ENCODE assay signal across 12 mouse cellular contexts in genomic region chr9:65435211-65435610, GRCm38 (mm10). TPM values are rescaled to one million over a fixed set of nuclear protein-coding genes. Genes with fewer than 3 reads are reported as not detected.
DNase-seq lines count a peak whose midpoint lies in the region; ATAC-seq and TF ChIP-seq lines count a peak whose summit lies in the region.
"Had no signal": no experiment of that assay in that cellular context is flagged by ENCODE, and none has a peak within 500 bp of the region (broad histone marks: within the 10 kb centered on the region; RNA-seq: fewer than 3 reads in every experiment).

No protein-coding gene starts in this region.

- H3K9me3 ChIP-seq in kidney, embryonic 15.5 days (replicated peaks), result no peaks in the 10 kb centered on the region
- no peaks in the 10 kb centered on the region for H3K9me3 ChIP-seq in embryonic facial prominence, embryonic 10.5 days
- H3K9me3 ChIP-seq in forebrain, embryonic 15.5 days, result no peaks in the 10 kb centered on the region
- no peaks in the 10 kb centered on the region for H3K9me3 ChIP-seq in midbrain, embryonic 10.5 days (replicated peaks)

- H3K27ac ChIP-seq in kidney, embryonic 15.5 days, result no peak overlapping the region
- no peak overlapping the region for H3K27ac ChIP-seq in kidney, adult 2 months (ENCODE audit: insufficient read depth, low read depth, low read length)
- no peak overlapping the region for H3K27ac ChIP-seq in embryonic facial prominence, embryonic 10.5 days (replicated peaks)
- H3K27ac ChIP-seq in forebrain, embryonic 15.5 days (replicated peaks), result no peak overlapping the region
- no peak overlapping the region for H3K27ac ChIP-seq in midbrain, embryonic 10.5 days (replicated peaks)

- ATAC-seq in kidney, embryonic 15.5 days (replicated peaks; ENCODE audit: low FRiP score), result peak; percentile 55
- ATAC-seq in forebrain, embryonic 15.5 days (replicated peaks), result peak; percentile 47

- DNase-seq in kidney, adult 2 months, result no peak
- DNase-seq in embryonic facial prominence, embryonic 10.5 days (ENCODE audit: low spot score), result no peak
- DNase-seq in midbrain, embryonic 10.5 days (ENCODE audit: low spot score), result no peak
- no peak for DNase-seq in gastrocnemius, postnatal 4 days (ENCODE audit: low spot score in 2 of 2)
- no peak for DNase-seq in left cerebral cortex, postnatal 14 days (ENCODE audit: low spot score in 2 of 2)
- no peak for DNase-seq in layer of hippocampus, postnatal 10 days (ENCODE audit: low spot score in 2 of 2)

- no peak for TF ChIP-seq POLR2A in kidney, adult 2 months (IDR thresholded peaks at IDR 0.05; ENCODE audit: low read depth, low read length)

- no peak for TF ChIP-seq CTCF in kidney, adult 2 months (conservative IDR thresholded peaks at IDR 0.05; ENCODE audit: insufficient read depth, insufficient read length, low read depth, low read length)

- H3K27me3 ChIP-seq in kidney, embryonic 15.5 days, result no peaks in the 10 kb centered on the region
- no peaks in the 10 kb centered on the region for H3K27me3 ChIP-seq in kidney, adult 2 months (replicated peaks; ENCODE audit: control insufficient read depth, insufficient read depth, low read length)
- H3K27me3 ChIP-seq in embryonic facial prominence, embryonic 10.5 days (replicated peaks; ENCODE audit: low read depth, poor library complexity, severe bottlenecking), result no peaks in the 10 kb centered on the region
- H3K27me3 ChIP-seq in forebrain, embryonic 15.5 days, result no peaks in the 10 kb centered on the region
- no peaks in the 10 kb centered on the region for H3K27me3 ChIP-seq in midbrain, embryonic 10.5 days (ENCODE audit: low read depth, poor library complexity, severe bottlenecking)

- H3K4me2 ChIP-seq in kidney, embryonic 15.5 days, result peak overlapping the region; percentile 73; the same call in 1 of the 2 replicates
- H3K4me2 ChIP-seq in forebrain, embryonic 15.5 days (replicated peaks), result no peak overlapping the region

- peak overlapping the region; percentile 92; the same call in 1 of the 2 replicates for H3K4me3 ChIP-seq in kidney, embryonic 15.5 days (replicated peaks)
- no peak overlapping the region for H3K4me3 ChIP-seq in kidney, adult 2 months (ENCODE audit: insufficient read depth, low read depth, low read length)
- H3K4me3 ChIP-seq in embryonic facial prominence, embryonic 10.5 days, result peak overlapping the region; percentile 90; the same call in 1 of the 2 replicates
- H3K4me3 ChIP-seq in forebrain, embryonic 15.5 days, result peak overlapping the region; percentile 94; the same call in 1 of the 2 replicates
- peak overlapping the region; percentile 97; the same call in 1 of the 2 replicates for H3K4me3 ChIP-seq in midbrain, embryonic 10.5 days

- 65% methylated on average over 4 of the region's 4 CpGs for WGBS in kidney, embryonic 15.5 days
- 66% methylated on average over 4 of the region's 4 CpGs for WGBS in kidney, adult 2 months
- WGBS in embryonic facial prominence, embryonic 10.5 days, result 75% methylated on average over 4 of the region's 4 CpGs
- 72% methylated on average over 4 of the region's 4 CpGs for WGBS in forebrain, embryonic 15.5 days
- 74% methylated on average over 4 of the region's 4 CpGs for WGBS in midbrain, embryonic 10.5 days

- peaks cover 8% of the 10 kb centered on the region for H3K4me1 ChIP-seq in kidney, embryonic 15.5 days
- H3K4me1 ChIP-seq in kidney, adult 2 months (ENCODE audit: control insufficient read depth, insufficient read depth, low read length), result peaks cover 2% of the 10 kb centered on the region; the same call in 1 of the 2 replicates
- peaks cover 5% of the 10 kb centered on the region for H3K4me1 ChIP-seq in embryonic facial prominence, embryonic 10.5 days
- peaks cover 15% of the 10 kb centered on the region for H3K4me1 ChIP-seq in forebrain, embryonic 15.5 days
- peaks cover 11% of the 10 kb centered on the region for H3K4me1 ChIP-seq in midbrain, embryonic 10.5 days

- intact Hi-C loops in left cerebral cortex, postnatal 14 days (cut with DNase I), result loop anchor here (10.0 kb wide), 1 partner anchor 120 kb away; no protein-coding TSS in a partner anchor

- no peak overlapping the region for H3K9ac ChIP-seq in kidney, embryonic 15.5 days
- no peak overlapping the region for H3K9ac ChIP-seq in forebrain, embryonic 15.5 days (replicated peaks)

- H3K36me3 ChIP-seq in kidney, embryonic 15.5 days, result peaks cover 13% of the 10 kb centered on the region
- no peaks in the 10 kb centered on the region for H3K36me3 ChIP-seq in kidney, adult 2 months (ENCODE audit: control insufficient read depth, insufficient read depth, low read length)
- H3K36me3 ChIP-seq in embryonic facial prominence, embryonic 10.5 days (replicated peaks), result peaks cover 18% of the 10 kb centered on the region
- peaks cover 1% of the 10 kb centered on the region; the same call in 1 of the 2 replicates for H3K36me3 ChIP-seq in forebrain, embryonic 15.5 days
- H3K36me3 ChIP-seq in midbrain, embryonic 10.5 days, result peaks cover 19% of the 10 kb centered on the region

RNA-seq across cellular contexts. Expression of gene Mtfmt, which starts 0.4 kb away (rescaled TPM):
- 21.1 and 25.3 TPM in 2 replicates for polyA plus RNA-seq in kidney, embryonic 15.5 days (2015; fragmentation: Nextera tagmentation; extraction: Ambion mirVana)
- 11.3 and 11.5 TPM in 2 replicates for polyA plus RNA-seq in kidney, adult 2 months (2012; rRNA removed)
- polyA plus RNA-seq in embryonic facial prominence, embryonic 10.5 days (2016; fragmentation: Nextera tagmentation; extraction: Ambion mirVana), result 20.1 and 22.7 TPM in 2 replicates
- polyA plus RNA-seq in forebrain, embryonic 15.5 days (2015; fragmentation: Nextera tagmentation; extraction: Ambion mirVana), result 23.6 and 26.0 TPM in 2 replicates
- polyA plus RNA-seq in midbrain, embryonic 10.5 days (2016; fragmentation: Nextera tagmentation; extraction: Ambion mirVana), result 19.2 and 21.9 TPM in 2 replicates
- 10 to 100 TPM in 1 of 2 experiments, 1 to 10 TPM in 1; 9.5 to 10.3 TPM for total RNA-seq in gastrocnemius, postnatal 4 days (2021)
- total RNA-seq in left cerebral cortex, postnatal 14 days (2021), result 10 to 100 TPM; 16.3 to 18.5 TPM
- 10 to 100 TPM; 19.3 to 21.3 TPM for total RNA-seq in layer of hippocampus, postnatal 10 days (2021)

RNA-seq across cellular contexts. Expression of gene Slc51b, which starts 12.5 kb away (rescaled TPM):
- polyA plus RNA-seq in kidney, embryonic 15.5 days (2015; fragmentation: Nextera tagmentation; extraction: Ambion mirVana), result 3.1 and 4.3 TPM in 2 replicates
- 13.0 and 15.0 TPM in 2 replicates for polyA plus RNA-seq in kidney, adult 2 months (2012; rRNA removed)
- not detected in 2 replicates for polyA plus RNA-seq in embryonic facial prominence, embryonic 10.5 days (2016; fragmentation: Nextera tagmentation; extraction: Ambion mirVana)
- not detected in 2 replicates for polyA plus RNA-seq in forebrain, embryonic 15.5 days (2015; fragmentation: Nextera tagmentation; extraction: Ambion mirVana)
- not detected in 2 replicates for polyA plus RNA-seq in midbrain, embryonic 10.5 days (2016; fragmentation: Nextera tagmentation; extraction: Ambion mirVana)
- not detected for total RNA-seq in gastrocnemius, postnatal 4 days (2021)
- total RNA-seq in left cerebral cortex, postnatal 14 days (2021), result not detected
- not detected for total RNA-seq in layer of hippocampus, postnatal 10 days (2021)
- total RNA-seq: left cerebral cortex, adult 18-20 months; megakaryocyte progenitor cell, adult 5-6 weeks had no signal
- polyA plus RNA-seq: activated CD4-positive, CD25-positive, alpha-beta regulatory T cell, adult 4 months; inflammation-experienced regulatory T-cells, adult 6 months had no signal

RNA-seq across cellular contexts. Expression of gene Spg21, which starts 25.5 kb away (rescaled TPM):
- polyA plus RNA-seq in kidney, embryonic 15.5 days (2015; fragmentation: Nextera tagmentation; extraction: Ambion mirVana), result 111 and 126 TPM in 2 replicates
- polyA plus RNA-seq in kidney, adult 2 months (2012; rRNA removed), result 32.3 and 34.3 TPM in 2 replicates
- 103 and 112 TPM in 2 replicates for polyA plus RNA-seq in embryonic facial prominence, embryonic 10.5 days (2016; fragmentation: Nextera tagmentation; extraction: Ambion mirVana)
- 133 and 139 TPM in 2 replicates for polyA plus RNA-seq in forebrain, embryonic 15.5 days (2015; fragmentation: Nextera tagmentation; extraction: Ambion mirVana)
- polyA plus RNA-seq in midbrain, embryonic 10.5 days (2016; fragmentation: Nextera tagmentation; extraction: Ambion mirVana), result 93.6 and 101 TPM in 2 replicates
- 10 to 100 TPM; 72.6 to 85.4 TPM for total RNA-seq in gastrocnemius, postnatal 4 days (2021)
- total RNA-seq in left cerebral cortex, postnatal 14 days (2021), result 10 to 100 TPM; 27.0 to 27.8 TPM
- 10 to 100 TPM; 27.2 to 34.5 TPM for total RNA-seq in layer of hippocampus, postnatal 10 days (2021)

RNA-seq across cellular contexts. Expression of gene Rasl12, which starts 36.9 kb away (rescaled TPM):
- 13.4 and 16.1 TPM in 2 replicates for polyA plus RNA-seq in kidney, embryonic 15.5 days (2015; fragmentation: Nextera tagmentation; extraction: Ambion mirVana)
- 9.5 and 11.3 TPM in 2 replicates for polyA plus RNA-seq in kidney, adult 2 months (2012; rRNA removed)
- polyA plus RNA-seq in embryonic facial prominence, embryonic 10.5 days (2016; fragmentation: Nextera tagmentation; extraction: Ambion mirVana), result 7.6 and 8.3 TPM in 2 replicates
- polyA plus RNA-seq in forebrain, embryonic 15.5 days (2015; fragmentation: Nextera tagmentation; extraction: Ambion mirVana), result 6.1 and 6.5 TPM in 2 replicates
- polyA plus RNA-seq in midbrain, embryonic 10.5 days (2016; fragmentation: Nextera tagmentation; extraction: Ambion mirVana), result 6.7 TPM in 2 replicates
- 1 to 10 TPM; 8.7 to 9.2 TPM for total RNA-seq in gastrocnemius, postnatal 4 days (2021)
- 1 to 10 TPM; 2.6 to 3.3 TPM for total RNA-seq in left cerebral cortex, postnatal 14 days (2021)
- total RNA-seq in layer of hippocampus, postnatal 10 days (2021), result 1 to 10 TPM; 4.1 to 5.3 TPM
- total RNA-seq: megakaryocyte progenitor cell, adult 5-6 weeks had no signal

RNA-seq across cellular contexts. Expression of gene Kbtbd13, which starts 43.8 kb away (rescaled TPM):
- 2.2 TPM in 2 replicates for polyA plus RNA-seq in kidney, embryonic 15.5 days (2015; fragmentation: Nextera tagmentation; extraction: Ambion mirVana)
- polyA plus RNA-seq in kidney, adult 2 months (2012; rRNA removed), result 0.68 and 0.75 TPM in 2 replicates
- polyA plus RNA-seq in embryonic facial prominence, embryonic 10.5 days (2016; fragmentation: Nextera tagmentation; extraction: Ambion mirVana), result 1.0 and 1.2 TPM in 2 replicates
- 0.56 and 1.00 TPM in 2 replicates for polyA plus RNA-seq in forebrain, embryonic 15.5 days (2015; fragmentation: Nextera tagmentation; extraction: Ambion mirVana)
- 0.61 and 0.81 TPM in 2 replicates for polyA plus RNA-seq in midbrain, embryonic 10.5 days (2016; fragmentation: Nextera tagmentation; extraction: Ambion mirVana)
- 10 to 100 TPM; 10.2 to 10.6 TPM for total RNA-seq in gastrocnemius, postnatal 4 days (2021)
- under 1 TPM in 1 of 2 experiments, not detected in 1; 0.15 TPM for total RNA-seq in left cerebral cortex, postnatal 14 days (2021)
- total RNA-seq in layer of hippocampus, postnatal 10 days (2021), result under 1 TPM; 0.13 to 0.43 TPM
- polyA plus RNA-seq: activated CD4-positive, CD25-positive, alpha-beta regulatory T cell, adult 4 months; inflammation-experienced regulatory T-cells, adult 6 months had no signal
